Mouse (Mus musculus): ENCODE measurements around the gene Olfr1110.
"Not testable (repeated sequence)": the region's sequence is repeated elsewhere in the genome, so short reads cannot be mapped to it uniquely, and the experiment has no call there.

The Olfr1110 gene

GRCm38 (mm10) chr2:87140200-87140599 is at the start of gene Olfr1110:
Gene Olfr1110, minus strand, starts transcription at chr2:87140300.
- DNase-seq (ENCODE audit: low spot score): no peak

GRCm38 (mm10) chr2:87187498-87187897 is 47.4 kb upstream of the Olfr1110 start, which contains the start of gene Olfr1112:
Gene Olfr1112, plus strand, starts transcription at chr2:87187798.
- DNase-seq (ENCODE audit: low spot score): no peak

GRCm38 (mm10) chr2:87167731-87168130 is 27.6 kb upstream of the Olfr1110 start:
- not testable (repeated sequence) for DNase-seq (ENCODE audit: low spot score)

- no peak for DNase-seq (ENCODE audit: low spot score)
Observed at GRCm38 (mm10) chr2:87152524-87152923, 12.4 kb upstream of the Olfr1110 start, which contains the start of gene Olfr1111. Gene Olfr1111, minus strand, starts transcription at chr2:87152624.

- DNase-seq (ENCODE audit: low spot score): no peak
Observed at GRCm38 (mm10) chr2:87114467-87114866, 25.6 kb downstream of the Olfr1110 start, which contains the start of gene Olfr259. Gene Olfr259, minus strand, starts transcription at chr2:87114567.

GRCm38 (mm10) chr2:87095908-87096307 is 44.2 kb downstream of the Olfr1110 start, which contains the start of gene Olfr1109:
Gene Olfr1109, minus strand, starts transcription at chr2:87096008.
- no peak for DNase-seq (ENCODE audit: low spot score)

All from layer of hippocampus, adult 11-12 months (tissue).